Mouse (Mus musculus): ENCODE measurements around the gene Olfr536. TPM values are rescaled to one million over a fixed set of nuclear protein-coding genes. Genes with fewer than 3 reads are reported as not detected.
"Not testable (repeated sequence)": the region's sequence is repeated elsewhere in the genome, so short reads cannot be mapped to it uniquely, and the experiment has no call there.

The Olfr536 gene
- polyA plus RNA-seq (2015; fragmentation: Nextera tagmentation; extraction: Ambion mirVana) = not detected in 2 replicates

DNA sequence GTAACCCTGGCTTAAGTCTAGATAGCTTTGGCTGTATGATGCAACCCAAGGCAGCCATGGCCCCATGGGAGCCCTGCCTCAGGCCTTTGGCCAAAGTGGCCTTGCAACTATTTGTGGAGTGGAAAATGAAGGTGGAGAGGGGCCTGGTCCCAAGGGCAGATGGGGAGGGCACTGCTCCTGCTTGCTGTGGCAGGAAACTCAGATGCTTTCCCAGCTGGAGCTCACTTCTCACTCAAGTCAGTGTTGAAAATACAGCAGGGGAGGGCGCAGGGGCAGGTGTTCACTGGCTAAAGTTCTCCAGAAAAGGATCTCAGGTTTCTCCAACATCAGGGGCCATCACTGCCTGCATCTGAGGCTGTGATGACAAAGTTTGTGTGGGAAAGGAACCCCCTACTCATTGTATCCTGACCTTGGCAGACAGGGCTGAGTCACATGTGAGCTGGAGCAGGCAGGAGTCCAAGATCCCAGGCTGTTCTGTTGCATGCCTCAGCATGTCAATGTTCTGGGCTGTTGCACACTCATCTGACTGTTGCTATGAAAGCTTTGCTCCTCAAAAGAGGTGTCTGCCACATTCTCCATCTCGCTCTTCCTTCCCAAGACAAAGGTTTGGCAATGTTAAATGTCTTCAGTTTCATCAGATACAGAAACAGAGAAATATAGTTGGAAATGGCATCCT is at the start of gene Olfr536:
Gene Olfr536 (minus strand): TSS at position 51 of the 676 bp plus-strand sequence.
- 80% methylated on average over 2 of the region's 2 CpGs for WGBS

GRCm38 (mm10) chr7:140539746-140540145 is 32.5 kb upstream of the Olfr536 start:
- Histone ChIP-seq H3K4me3 (no peak overlapping the region), H3K27ac (replicated peaks) (no peak overlapping the region), H3K36me3 (no peaks in the 10 kb centered on the region), H3K4me1 (no peaks in the 10 kb centered on the region), H3K9me3 (no peaks in the 10 kb centered on the region), H3K4me2 (replicated peaks) (no peak overlapping the region), H3K9ac (replicated peaks) (no peak overlapping the region), H3K27me3 (no peaks in the 10 kb centered on the region)
- no peak for ATAC-seq (replicated peaks)
- WGBS = 81% methylated on average over 2 of the region's 2 CpGs

More for the DNA sequence above, at the start of gene Olfr536:
- H3K27me3 ChIP-seq; ATAC-seq (replicated peaks); H3K9me3 ChIP-seq; H3K4me1 ChIP-seq; H3K27ac ChIP-seq (replicated peaks); H3K9ac ChIP-seq (replicated peaks); H3K4me2 ChIP-seq (replicated peaks); H3K4me3 ChIP-seq; H3K36me3 ChIP-seq: not testable (repeated sequence)

DNA sequence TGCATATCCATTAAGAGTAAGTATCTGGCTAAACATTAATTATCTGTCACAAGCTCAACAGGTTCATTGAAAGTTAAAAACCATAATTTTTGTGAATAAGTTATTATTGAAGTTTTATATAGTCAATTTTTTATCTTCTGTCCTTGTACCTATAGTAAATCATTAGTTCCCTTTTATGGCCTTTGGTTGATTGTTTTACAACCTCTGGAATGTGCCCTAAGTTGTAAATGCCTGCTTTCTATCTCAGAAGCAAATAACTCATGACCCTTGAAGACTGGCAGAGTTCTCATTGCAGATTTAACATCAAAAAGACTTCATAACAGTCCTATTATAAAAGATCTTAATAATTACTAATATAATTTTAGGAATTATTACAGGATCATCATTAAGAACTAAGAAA is 12.5 kb downstream of the Olfr536 start:
- Histone ChIP-seq H3K9me3 (no peaks in the 10 kb centered on the region), H3K36me3 (no peaks in the 10 kb centered on the region), H3K9ac (replicated peaks) (no peak overlapping the region), H3K4me1 (no peaks in the 10 kb centered on the region), H3K27ac (replicated peaks) (no peak overlapping the region), H3K4me3 (no peak overlapping the region), H3K27me3 (no peaks in the 10 kb centered on the region), H3K4me2 (replicated peaks) (no peak overlapping the region)
- no peak for ATAC-seq (replicated peaks)

DNA sequence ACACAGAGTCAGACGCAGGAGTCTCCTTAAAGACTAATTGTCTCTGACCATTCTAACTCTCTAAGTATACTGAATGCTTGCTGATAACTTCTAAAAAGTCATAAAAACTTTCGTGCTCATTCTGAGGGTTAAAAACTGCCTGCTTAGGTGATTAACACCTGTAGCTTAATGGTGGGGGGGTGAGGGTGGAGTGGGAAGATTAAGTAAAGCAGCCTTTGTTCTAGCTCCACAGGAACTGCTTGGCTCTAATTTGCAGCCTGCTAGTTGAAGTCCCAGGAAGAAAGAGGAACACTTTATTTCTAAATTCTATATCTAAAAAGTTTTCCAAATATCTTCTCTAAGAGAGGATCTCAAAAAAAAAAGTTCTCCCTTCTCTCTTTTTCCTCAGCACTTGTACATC is 13.0 kb downstream of the Olfr536 start:
- no peak for ATAC-seq (replicated peaks)
- H3K4me1 ChIP-seq = no peaks in the 10 kb centered on the region
- no peak overlapping the region for H3K27ac ChIP-seq (replicated peaks)
- no peaks in the 10 kb centered on the region for H3K36me3 ChIP-seq
- no peak overlapping the region for H3K4me2 ChIP-seq (replicated peaks)
- no peak overlapping the region for H3K9ac ChIP-seq (replicated peaks)
- no peak overlapping the region for H3K4me3 ChIP-seq
- no peaks in the 10 kb centered on the region for H3K9me3 ChIP-seq
- 28% methylated on average over 2 of the region's 2 CpGs for WGBS
- H3K27me3 ChIP-seq = no peaks in the 10 kb centered on the region

DNA sequence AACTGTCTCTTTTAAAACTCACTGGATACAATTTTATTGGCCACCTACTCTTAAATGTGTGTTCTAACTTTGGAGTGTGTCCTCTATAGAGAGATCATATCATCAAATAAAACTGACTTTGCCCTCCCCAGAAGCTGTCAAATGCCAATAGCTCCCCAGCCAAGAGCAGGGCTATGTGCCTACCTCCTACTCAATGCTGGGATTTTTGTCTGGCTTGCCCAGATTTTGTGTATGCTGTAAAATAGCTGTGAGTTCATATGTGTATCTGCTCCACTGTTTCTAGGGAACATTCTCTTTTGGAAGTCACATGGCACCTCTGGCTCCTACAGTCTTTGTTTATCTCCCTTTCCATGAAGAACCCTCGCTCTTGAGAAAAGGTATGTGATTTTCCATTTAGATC is 18.2 kb downstream of the Olfr536 start:
- 77% methylated on average over 1 of the region's 1 CpGs for WGBS

DNA sequence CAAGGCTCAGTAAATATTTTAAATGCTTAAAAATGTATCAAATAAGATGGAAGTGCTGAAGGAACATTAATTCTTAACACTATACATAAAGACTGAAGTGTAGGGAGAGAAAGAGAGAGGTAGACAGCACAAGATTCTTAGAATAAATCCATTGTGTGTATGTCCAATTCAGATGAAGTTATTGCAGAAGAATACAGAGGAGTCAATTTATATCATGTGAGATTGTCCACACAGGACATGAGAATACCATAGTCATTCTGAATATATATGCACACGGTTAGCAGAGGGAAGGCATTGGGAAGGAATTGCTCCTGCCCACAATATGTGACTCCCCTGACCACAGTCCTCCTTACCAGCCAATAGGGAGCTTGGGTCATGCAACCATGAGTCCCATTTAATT is 23.3 kb downstream of the Olfr536 start, which contains the start of gene Olfr535:
Gene Olfr535 (plus strand): TSS at position 301 of the 400 bp plus-strand sequence.
- Histone ChIP-seq H3K4me3 (no peak within 1 kb of the TSS), H3K4me1 (no peaks in the 10 kb centered on the region), H3K27ac (replicated peaks) (no peak within 1 kb of the TSS), H3K36me3 (no peaks in the 10 kb centered on the region), H3K9ac (replicated peaks) (no peak within 1 kb of the TSS), H3K9me3 (no peaks in the 10 kb centered on the region), H3K27me3 (no peaks in the 10 kb centered on the region), H3K4me2 (replicated peaks) (no peak within 1 kb of the TSS)
- 88% methylated on average over 1 of the region's 1 CpGs for WGBS
- no peak for ATAC-seq (replicated peaks)

More for the DNA sequence above, 18.2 kb downstream of the Olfr536 start:
- Histone ChIP-seq H3K27ac (replicated peaks) (no peak overlapping the region), H3K9me3 (no peaks in the 10 kb centered on the region), H3K27me3 (no peaks in the 10 kb centered on the region), H3K4me3 (no peak overlapping the region), H3K9ac (replicated peaks) (no peak overlapping the region), H3K4me1 (no peaks in the 10 kb centered on the region), H3K36me3 (no peaks in the 10 kb centered on the region), H3K4me2 (replicated peaks) (no peak overlapping the region)
- ATAC-seq (replicated peaks) = no peak

DNA sequence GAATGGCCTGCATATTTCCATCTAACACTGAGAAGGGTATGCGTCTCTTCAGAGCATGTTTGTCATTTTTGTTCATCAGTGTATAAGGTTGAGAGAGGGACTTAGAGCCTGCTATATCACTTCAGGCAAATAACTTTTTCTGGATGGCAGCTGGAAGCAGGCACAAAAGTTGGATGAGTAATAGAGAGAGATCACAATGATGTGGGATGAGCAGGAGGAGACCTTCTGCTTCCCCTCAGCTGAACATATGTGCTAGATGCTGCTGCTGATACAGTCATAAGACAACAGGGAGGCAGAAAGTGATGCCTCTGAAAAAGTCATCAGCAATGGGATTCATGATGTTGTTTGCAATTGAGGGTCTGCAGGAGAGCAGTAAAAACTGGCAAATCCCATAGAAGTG is 28.5 kb downstream of the Olfr536 start:
- H3K9ac ChIP-seq (replicated peaks) = no peak overlapping the region
- H3K4me1 ChIP-seq = no peaks in the 10 kb centered on the region
- no peak for ATAC-seq (replicated peaks)
- no peak overlapping the region for H3K4me2 ChIP-seq (replicated peaks)
- 88% methylated on average over 1 of the region's 1 CpGs for WGBS
- no peaks in the 10 kb centered on the region for H3K36me3 ChIP-seq
- no peak overlapping the region for H3K4me3 ChIP-seq
- H3K27me3 ChIP-seq = no peaks in the 10 kb centered on the region
- H3K27ac ChIP-seq (replicated peaks) = no peak overlapping the region
- no peaks in the 10 kb centered on the region for H3K9me3 ChIP-seq

- Histone ChIP-seq H3K4me3 (no peak overlapping the region), H3K27me3 (no peaks in the 10 kb centered on the region), H3K9me3 (no peaks in the 10 kb centered on the region), H3K36me3 (no peaks in the 10 kb centered on the region), H3K27ac (replicated peaks) (no peak overlapping the region), H3K4me2 (replicated peaks) (no peak overlapping the region), H3K9ac (replicated peaks) (no peak overlapping the region), H3K4me1 (no peaks in the 10 kb centered on the region)
- WGBS = 76% methylated on average over 1 of the region's 1 CpGs
- ATAC-seq (replicated peaks) = no peak
Measured at GRCm38 (mm10) chr7:140477886-140478285, 29.3 kb downstream of the Olfr536 start.

DNA sequence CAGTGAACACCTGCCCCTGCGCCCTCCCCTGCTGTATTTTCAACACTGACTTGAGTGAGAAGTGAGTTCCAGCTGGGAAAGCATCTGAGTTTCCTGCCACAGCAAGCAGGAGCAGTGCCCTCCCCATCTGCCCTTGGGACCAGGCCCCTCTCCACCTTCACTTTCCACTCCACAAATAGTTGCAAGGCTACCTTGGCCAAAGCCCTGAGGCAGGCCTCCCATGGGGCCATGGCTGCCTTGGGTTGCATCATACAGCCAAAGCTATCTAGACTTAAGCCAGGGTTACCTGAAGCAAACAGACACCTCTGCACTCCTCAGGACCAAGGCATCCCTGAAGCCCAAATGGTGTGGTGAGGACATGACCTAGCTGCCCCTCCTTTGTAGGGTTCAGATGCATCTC is 44.1 kb downstream of the Olfr536 start, which contains the start of gene Olfr533:
Gene Olfr533 (plus strand): TSS at position 301 of the 400 bp plus-strand sequence.
- H3K27me3 ChIP-seq; H3K27ac ChIP-seq (replicated peaks); H3K9me3 ChIP-seq; ATAC-seq (replicated peaks); H3K4me2 ChIP-seq (replicated peaks); H3K4me3 ChIP-seq; H3K36me3 ChIP-seq; H3K9ac ChIP-seq (replicated peaks); H3K4me1 ChIP-seq: not testable (repeated sequence)
- WGBS = 67% methylated on average over 1 of the region's 1 CpGs

Other genes starting within 250 kb of the Olfr536 start
- gene Olfr525, start 186.5 kb downstream of the Olfr536 start, polyA plus RNA-seq (2015; fragmentation: Nextera tagmentation; extraction: Ambion mirVana) = not detected in 2 replicates
- gene Olfr527, start 173.4 kb downstream of the Olfr536 start, polyA plus RNA-seq (2015; fragmentation: Nextera tagmentation; extraction: Ambion mirVana) = not detected in 2 replicates
- not detected in 2 replicates for gene Olfr60, start 145.7 kb downstream of the Olfr536 start, polyA plus RNA-seq (2015; fragmentation: Nextera tagmentation; extraction: Ambion mirVana)
- gene Olfr530, start 131.1 kb downstream of the Olfr536 start, polyA plus RNA-seq (2015; fragmentation: Nextera tagmentation; extraction: Ambion mirVana) = not detected in 2 replicates
- gene Olfr531, start 104.5 kb downstream of the Olfr536 start, polyA plus RNA-seq (2015; fragmentation: Nextera tagmentation; extraction: Ambion mirVana) = not detected in 2 replicates
- gene Olfr532, start 85.8 kb downstream of the Olfr536 start, polyA plus RNA-seq (2015; fragmentation: Nextera tagmentation; extraction: Ambion mirVana) = not detected in 2 replicates
- not detected in 2 replicates for gene Olfr533, start 44.0 kb downstream of the Olfr536 start, polyA plus RNA-seq (2015; fragmentation: Nextera tagmentation; extraction: Ambion mirVana)
- not detected in 2 replicates for gene Olfr535, start 23.2 kb downstream of the Olfr536 start, polyA plus RNA-seq (2015; fragmentation: Nextera tagmentation; extraction: Ambion mirVana)
- gene Olfr538, start 60.5 kb upstream of the Olfr536 start, polyA plus RNA-seq (2015; fragmentation: Nextera tagmentation; extraction: Ambion mirVana) = not detected in 2 replicates
- gene Olfr46, start 93.9 kb upstream of the Olfr536 start, polyA plus RNA-seq (2015; fragmentation: Nextera tagmentation; extraction: Ambion mirVana) = 0.03 TPM in 1 of 2 replicates, not detected in the other
- gene Olfr61, start 121.6 kb upstream of the Olfr536 start, polyA plus RNA-seq (2015; fragmentation: Nextera tagmentation; extraction: Ambion mirVana) = not detected in 2 replicates
- not detected in 2 replicates for gene Olfr53, start 139.1 kb upstream of the Olfr536 start, polyA plus RNA-seq (2015; fragmentation: Nextera tagmentation; extraction: Ambion mirVana)
- 0.01 TPM in 1 of 2 replicates, not detected in the other for gene Olfr539, start 152.5 kb upstream of the Olfr536 start, polyA plus RNA-seq (2015; fragmentation: Nextera tagmentation; extraction: Ambion mirVana)
- not detected in 2 replicates for gene Olfr45, start 174.6 kb upstream of the Olfr536 start, polyA plus RNA-seq (2015; fragmentation: Nextera tagmentation; extraction: Ambion mirVana)
- gene Olfr541, start 189.9 kb upstream of the Olfr536 start, polyA plus RNA-seq (2015; fragmentation: Nextera tagmentation; extraction: Ambion mirVana) = not detected in 2 replicates

All from forebrain, embryonic 15.5 days (tissue).